Mouse (Mus musculus): ENCODE data around the gene Lst1. TPM values are rescaled to one million over a fixed set of nuclear protein-coding genes. Genes with fewer than 3 reads are reported as not detected.

Lst1 gene
- total RNA-seq, 4 experiments from 2014 or later: 6.5 to 10.1 (median 7.9) TPM

Small RNA genes within 50 kb of the gene (microRNA-seq; reads per million reads assigned to microRNA genes)
- gene Mir6973a (0 reads per million in 2 experiments), gene Mir6974 (0.21 to 0.22 reads per million in 2 experiments)

Other genes starting within 250 kb of the Lst1 start
- gene Hspa1b, start 229.2 kb downstream of the Lst1 start, total RNA-seq (2022): 10 to 100 TPM in 2 of 4 experiments, 1 to 10 TPM in 2; 6.9 to 13.1 (median 10.4) TPM
- not detected for gene Gm20481, start 218.5 kb downstream of the Lst1 start, total RNA-seq (2022)
- gene Hspa1a, start 216.3 kb downstream of the Lst1 start, total RNA-seq (2022): 10 to 100 TPM; 11.9 to 17.5 (median 13.7) TPM
- under 1 TPM; 0.24 to 0.72 (median 0.58) TPM for gene Hspa1l, start 215.7 kb downstream of the Lst1 start, total RNA-seq (2022)
- gene Lsm2, start 206.6 kb downstream of the Lst1 start, total RNA-seq (2022): 10 to 100 TPM; 14.1 to 22.5 (median 17.3) TPM
- gene Vars, start 187.5 kb downstream of the Lst1 start, total RNA-seq (2022): 10 to 100 TPM; 43.5 to 53.0 (median 48.2) TPM
- gene Vwa7, start 171.9 kb downstream of the Lst1 start, total RNA-seq (2022): 1 to 10 TPM in 3 of 4 experiments, under 1 TPM in 1; 0.95 to 1.5 (median 1.3) TPM
- gene Sapcd1, start 160.4 kb downstream of the Lst1 start, total RNA-seq (2022): under 1 TPM in 2 of 4 experiments, not detected in 2; 0.59 to 0.67 TPM
- 1 to 10 TPM in 1 of 4 experiments, under 1 TPM in 2, not detected in 1; 0.34 to 1.2 (median 0.78) TPM for gene Msh5, start 141.7 kb downstream of the Lst1 start, total RNA-seq (2022)
- gene Clic1, start 138.5 kb downstream of the Lst1 start, total RNA-seq (2022): 10 to 100 TPM; 10.2 to 18.3 (median 11.8) TPM
- 10 to 100 TPM; 13.1 to 20.2 (median 14.8) TPM for gene Ddah2, start 129.4 kb downstream of the Lst1 start, total RNA-seq (2022)
- not detected for gene Ly6g6c, start 123.1 kb downstream of the Lst1 start, total RNA-seq (2022)
- gene Mpig6b, start 122.3 kb downstream of the Lst1 start, total RNA-seq (2022): under 1 TPM in 1 of 4 experiments, not detected in 3; 0.15 TPM
- 1 to 10 TPM; 3.7 to 4.9 (median 4.0) TPM for gene Ly6g6e, start 111.5 kb downstream of the Lst1 start, total RNA-seq (2022)
- gene Ly6g6d, start 110.4 kb downstream of the Lst1 start, total RNA-seq (2022): 1 to 10 TPM in 3 of 4 experiments, under 1 TPM in 1; 0.70 to 1.8 (median 1.3) TPM
- under 1 TPM in 2 of 4 experiments, not detected in 2; 0.50 to 0.54 TPM for gene Ly6g6f, start 102.8 kb downstream of the Lst1 start, total RNA-seq (2022)
- 100 to 1,000 TPM; 117 to 125 (median 121) TPM for gene Abhd16a, start 99.2 kb downstream of the Lst1 start, total RNA-seq (2022)
- gene Ly6g5c, start 80.2 kb downstream of the Lst1 start, total RNA-seq (2022): not detected
- under 1 TPM; 0.32 to 1.00 (median 0.46) TPM for gene Ly6g5b, start 73.0 kb downstream of the Lst1 start, total RNA-seq (2022)
- gene Gpank1, start 67.0 kb downstream of the Lst1 start, total RNA-seq (2022): 10 to 100 TPM; 19.7 to 24.5 (median 22.8) TPM
- 100 to 1,000 TPM; 188 to 228 (median 194) TPM for gene Csnk2b, start 66.4 kb downstream of the Lst1 start, total RNA-seq (2022)
- 10 to 100 TPM; 25.6 to 34.3 (median 30.1) TPM for gene D17H6S53E, start 62.1 kb downstream of the Lst1 start, total RNA-seq (2022)
- not detected for gene Apom, start 56.4 kb downstream of the Lst1 start, total RNA-seq (2022)
- 100 to 1,000 TPM; 263 to 306 (median 290) TPM for gene Bag6, start 53.3 kb downstream of the Lst1 start, total RNA-seq (2022)
- gene Prrc2a, start 23.5 kb downstream of the Lst1 start, total RNA-seq (2022): 100 to 1,000 TPM; 272 to 295 (median 280) TPM
- gene Aif1, start 12.4 kb downstream of the Lst1 start, total RNA-seq (2022): 10 to 100 TPM; 11.2 to 30.3 (median 17.4) TPM
- gene Ltb, start 6.0 kb upstream of the Lst1 start, total RNA-seq (2022): 1 to 10 TPM in 3 of 4 experiments, not detected in 1; 1.0 to 1.6 (median 1.2) TPM
- under 1 TPM in 1 of 4 experiments, not detected in 3; 0.39 TPM for gene Tnf, start 13.6 kb upstream of the Lst1 start, total RNA-seq (2022)
- 1 to 10 TPM in 1 of 4 experiments, under 1 TPM in 3; 0.28 to 1.2 (median 0.58) TPM for gene Lta, start 16.9 kb upstream of the Lst1 start, total RNA-seq (2022)
- not detected for gene Gm16181, start 32.4 kb upstream of the Lst1 start, total RNA-seq (2022)
- gene Atp6v1g2, start 45.2 kb upstream of the Lst1 start, total RNA-seq (2022): 100 to 1,000 TPM; 552 to 589 (median 575) TPM
- gene Nfkbil1, start 47.4 kb upstream of the Lst1 start, total RNA-seq (2022): 10 to 100 TPM; 14.1 to 18.8 (median 17.1) TPM
- gene Ddx39b, start 53.3 kb upstream of the Lst1 start, total RNA-seq (2022): 100 to 1,000 TPM; 175 to 212 (median 200) TPM
- 10 to 100 TPM; 29.5 to 72.8 (median 47.5) TPM for gene H2-D1, start 74.3 kb upstream of the Lst1 start, total RNA-seq (2022)
- 1 to 10 TPM in 3 of 4 experiments, under 1 TPM in 1; 0.67 to 2.3 (median 1.4) TPM for gene H2-Q1, start 132.0 kb upstream of the Lst1 start, total RNA-seq (2022)
- 1 to 10 TPM in 2 of 4 experiments, under 1 TPM in 2; 0.34 to 1.3 (median 0.94) TPM for gene H2-Q2, start 153.8 kb upstream of the Lst1 start, total RNA-seq (2022)
- 1 to 10 TPM; 2.5 to 7.0 (median 4.7) TPM for gene H2-Q4, start 191.2 kb upstream of the Lst1 start, total RNA-seq (2022)
- gene H2-Q6, start 236.4 kb upstream of the Lst1 start, total RNA-seq (2022): 1 to 10 TPM in 1 of 4 experiments, under 1 TPM in 3; 0.38 to 1.5 (median 0.86) TPM

Measured in left cerebral cortex, adult 8-10 months (tissue).